Mouse (Mus musculus): ENCODE data around the gene U90926.

DNA sequence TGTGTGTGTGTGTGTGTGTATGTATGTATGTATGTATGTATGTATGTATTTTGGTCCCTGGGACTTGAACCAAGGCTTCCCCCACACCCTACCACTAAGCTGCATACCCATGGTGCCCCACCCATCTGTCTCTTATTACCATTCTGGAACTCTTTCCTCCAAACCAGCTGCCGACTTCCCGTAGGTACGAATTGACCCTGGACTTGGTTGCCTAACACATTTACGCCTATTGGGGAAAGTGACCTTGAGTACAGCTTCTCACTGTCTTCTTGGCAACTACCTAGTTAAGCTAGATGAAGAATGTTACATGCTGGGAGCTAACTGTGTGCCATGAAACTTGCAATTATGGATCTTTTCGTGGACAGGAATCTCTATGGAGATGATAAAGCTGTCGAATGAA is 9.1 kb downstream of the U90926 start:
- TF ChIP-seq POLR2A (IDR thresholded peaks at IDR 0.05; ENCODE audit: borderline replicate concordance, low read depth, low read length) (no peak), CTCF (IDR thresholded peaks at IDR 0.05; ENCODE audit: low read depth, low read length) (no peak)

All from bone marrow macrophage, adult 2 months (primary cell).